Mouse (Mus musculus) liver, postnatal 0 days (tissue): ENCODE results near the gene Timd2. TPM values are rescaled to one million over a fixed set of nuclear protein-coding genes. Genes with fewer than 3 reads are reported as not detected.
A peak's percentile ranks its signal among the peaks of the same experiment; 100 is the strongest.
"Not testable (repeated sequence)": the region's sequence is repeated elsewhere in the genome, so short reads cannot be mapped to it uniquely, and the experiment has no call there.

Experiments
- ATAC-seq: fragments of 200-750 bp; cut with Nextera tagmentation; 2 replicates; pipeline ENCODE4 v1.8.0; 2017; ENCODE audit warnings: mild to moderate bottlenecking, moderate library complexity
- DNase-seq: peaks from one replicate; pipeline ENCODE4 v3.0.0-alpha.2; 2016
- H3K27ac ChIP-seq: fragments of 300-500 bp; sonication (generic); 2 replicates; pipeline ENCODE4 v1.5.1; 2014; ENCODE audit warnings: antibody characterized with exemption, moderate library complexity, mild to moderate bottlenecking, low read depth
- H3K27me3 ChIP-seq: fragments of 300-500 bp; sonication (generic); 2 replicates; pipeline ENCODE4 v1.6.1; 2014; ENCODE audit warnings: low read length, control low read depth, mixed read lengths; ENCODE audit not compliant: insufficient read depth
- H3K36me3 ChIP-seq: fragments of 300-500 bp; sonication (generic); replicated peaks from 2 replicates; pipeline ENCODE4 v1.6.1; 2014; ENCODE audit warnings: mild to moderate bottlenecking, control low read depth, low read length, moderate library complexity, mixed read lengths; ENCODE audit not compliant: insufficient read depth
- H3K4me1 ChIP-seq: fragments of 300-500 bp; sonication (generic); 2 replicates; pipeline ENCODE4 v1.6.1; 2014; ENCODE audit warnings: antibody characterized with exemption, mild to moderate bottlenecking, control low read depth; ENCODE audit not compliant: insufficient read depth
- H3K4me2 ChIP-seq: fragments of 300-500 bp; sonication (generic); 2 replicates; pipeline ENCODE4 v1.6.1; 2014; ENCODE audit warnings: low read depth, mild to moderate bottlenecking, low read length, moderate library complexity, mixed read lengths
- H3K4me3 ChIP-seq: fragments of 300-500 bp; sonication (generic); 2 replicates; pipeline ENCODE4 v1.5.1; 2014; ENCODE audit warnings: low read depth, low read length
- H3K9ac ChIP-seq: fragments of 300-500 bp; sonication (generic); replicated peaks from 2 replicates; pipeline ENCODE4 v1.6.1; 2014; ENCODE audit warnings: mild to moderate bottlenecking, moderate library complexity
- H3K9me3 ChIP-seq: fragments of 300-500 bp; sonication (generic); 2 replicates; pipeline ENCODE4 v1.6.1; 2016; ENCODE audit warnings: mild to moderate bottlenecking, control low read depth, low read length, mixed read lengths
- CTCF ChIP-seq: sonication (generic); IDR thresholded peaks from 2 replicates; pipeline ENCODE4 v1.5.1; 2016; ENCODE audit warnings: antibody characterized with exemption, low read depth
- EP300 ChIP-seq: IDR thresholded peaks from 2 replicates; pipeline ENCODE4 v1.6.1; 2016; ENCODE audit warnings: antibody characterized with exemption, low read depth, mild to moderate bottlenecking
- WGBS: fragments of 180-500 bp; shearing (Covaris S2); extraction: QIAGEN DNeasy Blood & Tissue Kit; methylation state at CpG from one replicate; pipeline ENCODE4 v1.1.7; 2014; ENCODE audit not compliant: insufficient replicate concordance; 5-methylcytosine and 5-hydroxymethylcytosine counted together
- polyA plus RNA-seq: library from polyadenylated mRNA; unstranded; fragments of >200 nt; fragmentation: Nextera tagmentation; extraction: Ambion mirVana; gene quantifications from 2 replicates; pipeline ENCODE4 v1.2.1, GENCODE M21; 2015

The Timd2 gene
- polyA plus RNA-seq, 1 experiment from 2014 or later: 49.1 TPM

DNA sequence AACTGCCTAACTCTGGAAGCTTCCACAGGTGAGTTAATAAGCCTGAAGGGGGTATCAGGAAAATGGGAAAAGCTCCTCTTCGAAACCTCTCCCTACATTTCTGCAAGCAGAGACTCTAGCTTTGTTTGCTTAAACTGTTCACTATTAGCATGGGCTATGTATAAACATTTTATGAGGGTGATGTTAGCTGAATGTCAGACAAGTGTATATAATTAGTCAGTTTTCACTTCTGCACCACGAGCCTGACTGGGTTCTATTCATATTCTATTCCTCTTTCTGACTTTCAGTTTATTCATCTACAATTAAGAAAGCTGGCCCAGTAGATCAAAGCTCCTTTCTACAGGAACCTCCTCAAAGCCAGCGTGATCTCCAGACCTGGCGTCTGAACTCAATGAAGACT, 32.6 kb upstream of the Timd2 start:
- H3K4me3 ChIP-seq: no peak overlapping the region
- TF ChIP-seq EP300: no peak
- TF ChIP-seq CTCF: no peak
- 71% methylated on average over 4 of the region's 4 CpGs for WGBS

GRCm38 (mm10) chr11:46735076-46735475, 28.2 kb upstream of the Timd2 start, which contains the start of gene Havcr1:
Gene Havcr1 (plus strand): TSS chr11:46735080.
- H3K27me3 ChIP-seq, H3K4me1 ChIP-seq, H3K9ac ChIP-seq, DNase-seq, H3K4me2 ChIP-seq, H3K9me3 ChIP-seq, H3K4me3 ChIP-seq, H3K27ac ChIP-seq, H3K36me3 ChIP-seq, ATAC-seq: not testable (repeated sequence)
- 83% methylated on average over 1 of the region's 1 CpGs for WGBS

More for the DNA sequence above, 32.6 kb upstream of the Timd2 start:
- no peaks in the 10 kb centered on the region for H3K36me3 ChIP-seq
- DNase-seq: no peak
- H3K27ac ChIP-seq: no peak overlapping the region
- no peaks in the 10 kb centered on the region for H3K4me1 ChIP-seq
- H3K9ac ChIP-seq: no peak overlapping the region
- H3K4me2 ChIP-seq: no peak overlapping the region
- no peak for ATAC-seq
- no peaks in the 10 kb centered on the region for H3K9me3 ChIP-seq
- no peaks in the 10 kb centered on the region for H3K27me3 ChIP-seq

- WGBS: 25% methylated on average over 1 of the region's 1 CpGs
- no peaks in the 10 kb centered on the region for H3K27me3 ChIP-seq
Observed at GRCm38 (mm10) chr11:46734617-46735016, 27.8 kb upstream of the Timd2 start.

GRCm38 (mm10) chr11:46733242-46733789, 26.5 kb upstream of the Timd2 start:
- no peak overlapping the region for H3K4me3 ChIP-seq
- ATAC-seq (0 out of 2 replicates have a peak, but pooled peaks have one; percentile 44), DNase-seq (no peak)
- H3K9me3 ChIP-seq: no peaks in the 10 kb centered on the region
- WGBS: 48% methylated on average over 6 of the region's 6 CpGs
- H3K9ac ChIP-seq: no peak overlapping the region
- TF ChIP-seq CTCF (peak; percentile 67), EP300 (no peak)
- H3K27ac ChIP-seq: no peak overlapping the region
- no peak overlapping the region for H3K4me2 ChIP-seq
- H3K36me3 ChIP-seq: no peaks in the 10 kb centered on the region
- H3K27me3 ChIP-seq: no peaks in the 10 kb centered on the region
- H3K4me1 ChIP-seq: no peaks in the 10 kb centered on the region

More at GRCm38 (mm10) chr11:46734617-46735016, 27.8 kb upstream of the Timd2 start:
- Histone ChIP-seq H3K27ac (no peak overlapping the region), H3K36me3 (no peaks in the 10 kb centered on the region), H3K9ac (no peak overlapping the region), H3K9me3 (no peaks in the 10 kb centered on the region), H3K4me1 (no peaks in the 10 kb centered on the region), H3K4me2 (no peak overlapping the region), H3K4me3 (no peak overlapping the region)
- ATAC-seq: no peak
- no peak for TF ChIP-seq EP300
- TF ChIP-seq CTCF: no peak
- DNase-seq: no peak

- ATAC-seq (no peak), DNase-seq (no peak)
- Histone ChIP-seq H3K4me3 (no peak overlapping the region), H3K9ac (no peak overlapping the region), H3K27me3 (no peaks in the 10 kb centered on the region), H3K27ac (no peak overlapping the region), H3K4me1 (no peaks in the 10 kb centered on the region), H3K4me2 (no peak overlapping the region), H3K9me3 (no peaks in the 10 kb centered on the region), H3K36me3 (no peaks in the 10 kb centered on the region)
- TF ChIP-seq EP300: no peak
- WGBS: 78% methylated on average over 11 of the region's 11 CpGs
Observed at GRCm38 (mm10) chr11:46731541-46732070, 24.7 kb upstream of the Timd2 start.

- ATAC-seq: peak; percentile 53
- WGBS: 51% methylated on average over 5 of the region's 5 CpGs
- no peak for DNase-seq
Observed at GRCm38 (mm10) chr11:46698830-46699229, 8.0 kb downstream of the Timd2 start.

More at GRCm38 (mm10) chr11:46698830-46699229, 8.0 kb downstream of the Timd2 start:
- Histone ChIP-seq H3K27ac (no peak overlapping the region), H3K4me2 (peak overlapping the region; percentile 4), H3K27me3 (no peaks in the 10 kb centered on the region), H3K4me3 (no peak overlapping the region), H3K4me1 (no peaks in the 10 kb centered on the region), H3K9ac (no peak overlapping the region), H3K9me3 (no peaks in the 10 kb centered on the region), H3K36me3 (no peaks in the 10 kb centered on the region)
- no peak for TF ChIP-seq CTCF
- TF ChIP-seq EP300: no peak
